Mouse (Mus musculus) urinary bladder, postnatal 14 days (tissue): ENCODE measurements at regions not wholly inside any gene's neighbourhood (a gene's known extent, or its start where the extent isn't known, plus 50 kb on each side); places are given as distances from the start of the nearest gene placed in this dataset.

Experiments
- DNase-seq: peaks from one replicate; pipeline ENCODE4 v3.0.0; 2021; ENCODE audit warnings: low spot score

- no peak for DNase-seq
Measured at GRCm38 (mm10) chr4:150725443-150726135, 73.6 kb upstream of the Slc45a1 start.

DNA sequence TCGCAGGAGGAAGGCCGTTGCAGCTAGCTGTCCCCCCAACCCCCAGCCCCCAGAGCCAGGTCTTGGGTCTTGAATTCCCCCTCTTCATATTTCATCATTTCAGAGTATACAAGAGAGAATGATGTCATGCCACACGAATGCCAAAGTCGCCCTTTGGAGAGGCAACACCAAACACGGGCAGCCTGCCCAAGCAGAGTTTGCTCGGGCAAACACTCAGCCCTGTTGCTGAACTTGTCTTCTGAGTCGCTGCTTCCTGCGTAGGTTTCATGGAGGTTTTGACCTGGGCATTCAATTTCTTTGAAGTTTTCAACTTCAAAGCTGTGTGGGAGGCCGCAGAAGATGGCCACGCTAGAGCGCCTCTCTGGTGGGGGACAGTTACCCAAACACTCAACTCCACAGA is 72.8 kb upstream of the Slc45a1 start:
- peak; percentile 80 for DNase-seq

- DNase-seq = no peak
Measured at GRCm38 (mm10) chr4:150721619-150722283, 69.8 kb upstream of the Slc45a1 start.

GRCm38 (mm10) chr4:150717866-150718265 is 65.9 kb upstream of the Slc45a1 start:
- DNase-seq = no peak

- DNase-seq = no peak
Measured at GRCm38 (mm10) chr4:150715051-150715450, 63.1 kb upstream of the Slc45a1 start.

DNA sequence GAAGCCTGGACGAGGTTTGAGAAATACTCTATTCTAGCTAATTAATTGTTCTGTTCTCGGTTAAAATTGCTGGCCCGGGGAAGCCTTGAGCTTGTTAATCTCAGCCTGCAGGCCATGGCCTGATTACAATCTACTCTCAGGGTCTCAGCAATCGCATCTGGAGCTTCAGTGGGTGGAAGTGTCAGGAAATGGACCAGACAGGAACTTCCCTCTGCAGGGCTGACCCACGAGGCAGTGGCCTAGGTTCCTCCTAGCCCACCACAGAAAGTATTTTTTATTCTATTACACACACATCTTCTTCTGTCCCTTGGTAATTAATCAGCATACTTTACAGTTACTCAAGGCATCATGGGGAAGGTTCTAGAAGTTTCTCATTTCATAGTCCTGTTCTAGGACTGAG is 61.3 kb upstream of the Slc45a1 start:
- DNase-seq = no peak

- DNase-seq = no peak
Measured at GRCm38 (mm10) chr4:150712856-150713255, 60.9 kb upstream of the Slc45a1 start.

- DNase-seq = no peak
Measured at GRCm38 (mm10) chr4:150711646-150712045, 59.7 kb upstream of the Slc45a1 start.

- no peak for DNase-seq
Measured at GRCm38 (mm10) chr4:150709391-150710130, 57.6 kb upstream of the Slc45a1 start.

DNA sequence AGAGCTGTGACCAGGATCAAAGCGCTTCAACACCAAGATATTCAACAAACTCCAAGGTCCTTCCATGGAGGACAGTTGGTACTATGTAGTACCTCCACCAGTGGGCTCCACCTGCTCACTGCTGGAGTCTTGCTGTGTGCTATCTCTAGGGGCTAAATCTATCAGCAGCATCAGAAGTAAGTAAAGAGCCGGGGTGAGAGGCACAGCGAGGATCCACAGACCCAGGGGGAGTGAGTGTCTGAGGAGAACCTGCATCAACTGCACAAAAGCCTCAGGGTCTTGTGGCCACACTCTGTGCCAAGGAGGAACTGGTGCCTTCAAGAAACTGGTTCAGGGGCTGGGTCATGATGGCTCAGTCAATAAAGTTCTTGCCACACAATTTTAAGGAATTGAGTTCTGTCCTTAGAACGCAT is 56.6 kb upstream of the Slc45a1 start:
- peak; percentile 51 for DNase-seq

DNA sequence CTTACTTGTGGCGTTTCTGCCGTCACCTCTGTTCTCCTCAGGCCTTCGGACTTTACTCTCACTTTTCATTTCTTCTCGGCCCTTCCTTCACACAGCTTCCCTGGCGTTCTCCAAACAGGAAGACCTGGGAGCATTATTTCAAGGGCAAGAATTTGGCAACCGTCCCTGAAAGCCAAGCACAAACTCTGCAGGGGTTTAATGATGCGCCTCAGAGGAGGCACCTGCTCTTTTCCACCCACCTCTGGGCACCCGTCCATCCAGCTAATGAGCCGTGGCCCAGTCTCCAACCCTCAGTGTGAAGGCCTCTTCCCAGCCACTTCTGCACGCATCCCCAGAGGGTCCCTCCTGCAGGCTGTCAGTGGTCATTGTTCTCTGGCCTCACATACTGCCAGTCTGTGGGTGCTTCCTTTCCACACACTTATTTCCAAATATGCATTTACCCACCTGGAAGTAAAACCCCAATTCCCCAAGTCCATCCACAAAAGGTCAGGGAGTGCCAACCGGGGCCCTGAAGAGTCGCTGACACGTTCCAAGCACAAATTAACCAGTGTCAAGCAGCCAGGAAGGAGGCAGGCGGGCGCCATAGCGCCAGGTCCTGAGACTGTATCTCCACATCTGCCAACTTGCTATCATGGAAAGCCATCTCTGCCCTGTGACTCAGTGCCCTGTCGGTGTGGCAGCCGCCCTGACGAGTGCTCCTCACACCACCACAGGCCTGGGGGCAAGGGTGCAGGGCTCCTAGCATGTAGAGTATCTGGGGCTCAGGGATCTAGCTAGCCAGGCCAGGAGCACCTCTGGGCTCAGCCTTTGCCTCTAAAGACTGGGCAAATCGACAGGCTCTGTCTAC is 56.0 kb upstream of the Slc45a1 start:
- DNase-seq = peak; percentile 64

GRCm38 (mm10) chr4:150706793-150707724 is 55.1 kb upstream of the Slc45a1 start:
- DNase-seq = peak; percentile 64

- no peak for DNase-seq
Measured at GRCm38 (mm10) chr4:150706291-150706690, 54.3 kb upstream of the Slc45a1 start.

DNA sequence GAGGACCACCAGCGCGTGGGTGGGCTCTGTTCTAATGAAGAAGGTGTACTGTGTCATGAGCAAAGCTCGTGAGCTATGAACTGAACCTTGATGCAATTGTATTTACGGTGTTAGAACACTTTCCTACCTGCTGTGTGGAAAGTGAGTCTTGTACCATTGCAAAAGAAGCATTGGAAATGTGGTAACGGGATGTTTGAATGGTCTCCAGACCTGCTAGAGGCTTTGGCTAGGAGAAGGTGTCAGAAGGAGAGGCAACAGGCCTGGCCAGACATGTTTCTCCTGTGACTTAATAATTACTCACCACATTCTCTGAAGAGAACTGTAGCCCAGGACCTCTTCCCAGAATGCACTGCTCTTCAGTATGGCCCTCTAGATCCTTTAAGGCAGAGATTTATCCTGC is 51.3 kb upstream of the Slc45a1 start:
- DNase-seq = no peak
